Mouse (Mus musculus) left cerebral cortex, adult 8-10 months (tissue): Measurements from ENCODE around the gene Acvr2b. TPM values are rescaled to one million over a fixed set of nuclear protein-coding genes. Genes with fewer than 3 reads are reported as not detected.

ENCODE experiments used
- DNase-seq, 2 experiments: peaks; one replicate each; pipeline ENCODE4 v3.0.0; 2022; ENCODE audit warnings: low spot score in 2 of 2
- total RNA-seq, 4 experiments: library from RNA; stranded (reverse); gene quantifications; 2 replicates each; pipeline ENCODE4 v1.2.4; 2022

Acvr2b gene
- total RNA-seq, 4 experiments from 2014 or later, result 14.9 to 18.4 (median 16.7) TPM

- no peak for DNase-seq
These were observed 6.0 kb downstream of the Acvr2b start for GRCm38 (mm10) chr9:119407884-119408283.

GRCm38 (mm10) chr9:119408898-119409664 is 7.2 kb downstream of the Acvr2b start:
- no peak for DNase-seq

- no peak for DNase-seq
These were observed 7.9 kb downstream of the Acvr2b start for GRCm38 (mm10) chr9:119409864-119410263.

GRCm38 (mm10) chr9:119418025-119418424 is 16.1 kb downstream of the Acvr2b start:
- DNase-seq, result no peak

GRCm38 (mm10) chr9:119419852-119420438 is 18.0 kb downstream of the Acvr2b start:
- DNase-seq, result no peak

GRCm38 (mm10) chr9:119425217-119425975 is 23.5 kb downstream of the Acvr2b start:
- DNase-seq, result no peak

- no peak for DNase-seq
These were observed 24.1 kb downstream of the Acvr2b start for GRCm38 (mm10) chr9:119425976-119426415.

- DNase-seq, result no peak
These were observed 24.6 kb downstream of the Acvr2b start for GRCm38 (mm10) chr9:119426483-119426882.

- DNase-seq, result peak; percentile 65 to 69
These were observed 28.4 kb downstream of the Acvr2b start for GRCm38 (mm10) chr9:119430311-119430710.

- no peak for DNase-seq
These were observed 33.9 kb downstream of the Acvr2b start for GRCm38 (mm10) chr9:119435855-119436254.

- DNase-seq, result no peak
These were observed 36.1 kb downstream of the Acvr2b start for GRCm38 (mm10) chr9:119438065-119438464.

- DNase-seq, result no peak
These were observed 36.6 kb downstream of the Acvr2b start for GRCm38 (mm10) chr9:119438498-119439000.

GRCm38 (mm10) chr9:119444738-119445429 is 43.0 kb downstream of the Acvr2b start, which contains the start of gene Exog:
TSS of gene Exog (plus strand) at chr9:119444943.
- peak; percentile 94 to 96 for DNase-seq

- no peak for DNase-seq
These were observed 43.8 kb downstream of the Acvr2b start for GRCm38 (mm10) chr9:119445737-119446136.

- DNase-seq, result no peak
These were observed 54.0 kb downstream of the Acvr2b start for GRCm38 (mm10) chr9:119455967-119456366.

- no peak for DNase-seq
These were observed 55.2 kb downstream of the Acvr2b start for GRCm38 (mm10) chr9:119457122-119457521.

- peak; percentile 43 to 73 for DNase-seq
These were observed 58.5 kb downstream of the Acvr2b start for GRCm38 (mm10) chr9:119460410-119460809.

GRCm38 (mm10) chr9:119465056-119465455 is 63.1 kb downstream of the Acvr2b start:
- no peak for DNase-seq

- DNase-seq, result no peak
These were observed 63.7 kb downstream of the Acvr2b start for GRCm38 (mm10) chr9:119465595-119465994.

- DNase-seq, result no peak
These were observed 67.9 kb downstream of the Acvr2b start for GRCm38 (mm10) chr9:119469691-119470353.
